Mouse (Mus musculus) neutrophil, adult 5-6 weeks (primary cell): Measurements from ENCODE around the gene Dok5. TPM values are rescaled to one million over a fixed set of nuclear protein-coding genes. Genes with fewer than 3 reads are reported as not detected.

Source experiments
- ATAC-seq: fragments of 151-379, 151-347 bp; 2 replicates; pipeline ENCODE4 v1.8.0; 2017; ENCODE audit warnings: mild to moderate bottlenecking, moderate TSS enrichment; ENCODE audit not compliant: insufficient number of reproducible peaks, poor library complexity, low FRiP score, severe bottlenecking; ENCODE audit errors: extremely low read depth
- total RNA-seq: library from RNA; stranded (forward); fragments of 200-1000 nt; gene quantifications from 2 replicates; pipeline ENCODE4 v1.2.3, GENCODE M21; 2017

Gene Dok5
- total RNA-seq, 1 experiment from 2014 or later = not detected

GRCm38 (mm10) chr2:170841441-170841965 lies 109.9 kb downstream of the Dok5 start:
- no peak for ATAC-seq

GRCm38 (mm10) chr2:170845511-170845910 lies 113.9 kb downstream of the Dok5 start:
- no peak for ATAC-seq

- ATAC-seq = no peak
Observed at GRCm38 (mm10) chr2:170850058-170850457, 118.5 kb downstream of the Dok5 start.

- no peak for ATAC-seq
Observed at GRCm38 (mm10) chr2:170852337-170852736, 120.7 kb downstream of the Dok5 start.

- ATAC-seq = no peak
Observed at GRCm38 (mm10) chr2:170855210-170855609, 123.6 kb downstream of the Dok5 start.

GRCm38 (mm10) chr2:170856085-170856484 lies 124.5 kb downstream of the Dok5 start:
- no peak for ATAC-seq

GRCm38 (mm10) chr2:170857507-170857906 lies 125.9 kb downstream of the Dok5 start:
- no peak for ATAC-seq

GRCm38 (mm10) chr2:170858640-170859039 lies 127.0 kb downstream of the Dok5 start:
- no peak for ATAC-seq

GRCm38 (mm10) chr2:170860576-170860975 lies 129.0 kb downstream of the Dok5 start:
- no peak for ATAC-seq

- no peak for ATAC-seq
Observed at GRCm38 (mm10) chr2:170862799-170863198, 131.2 kb downstream of the Dok5 start.

GRCm38 (mm10) chr2:170863201-170863600 lies 131.6 kb downstream of the Dok5 start:
- ATAC-seq = no peak

GRCm38 (mm10) chr2:170864043-170864442 lies 132.4 kb downstream of the Dok5 start:
- no peak for ATAC-seq

GRCm38 (mm10) chr2:170864820-170865219 lies 133.2 kb downstream of the Dok5 start:
- no peak for ATAC-seq

GRCm38 (mm10) chr2:170870566-170870965 lies 139.0 kb downstream of the Dok5 start:
- ATAC-seq = no peak

GRCm38 (mm10) chr2:170871469-170871868 lies 139.9 kb downstream of the Dok5 start:
- no peak for ATAC-seq

- ATAC-seq = no peak
Observed at GRCm38 (mm10) chr2:170873382-170873781, 141.8 kb downstream of the Dok5 start.

- no peak for ATAC-seq
Observed at GRCm38 (mm10) chr2:170877515-170877914, 145.9 kb downstream of the Dok5 start.

GRCm38 (mm10) chr2:170877936-170878335 lies 146.3 kb downstream of the Dok5 start:
- ATAC-seq = no peak

- ATAC-seq = no peak
Observed at GRCm38 (mm10) chr2:170884209-170884801, 152.7 kb downstream of the Dok5 start.

- ATAC-seq = no peak
Observed at GRCm38 (mm10) chr2:170887984-170888383, 156.4 kb downstream of the Dok5 start.

- ATAC-seq = no peak
Observed at GRCm38 (mm10) chr2:170895096-170895495, 163.5 kb downstream of the Dok5 start.
